Mouse (Mus musculus) cerebellum, adult 9-10 months (tissue): ENCODE measurements around the gene Fam78a.

Experiments
- DNase-seq: peaks from one replicate; pipeline ENCODE4 v3.0.0; 2022

Gene Fam78a

GRCm38 (mm10) chr2:32084111-32084871 is at the start of gene Fam78a:
TSS of gene Fam78a (minus strand) at chr2:32084857.
- DNase-seq: peak; percentile 55

DNA sequence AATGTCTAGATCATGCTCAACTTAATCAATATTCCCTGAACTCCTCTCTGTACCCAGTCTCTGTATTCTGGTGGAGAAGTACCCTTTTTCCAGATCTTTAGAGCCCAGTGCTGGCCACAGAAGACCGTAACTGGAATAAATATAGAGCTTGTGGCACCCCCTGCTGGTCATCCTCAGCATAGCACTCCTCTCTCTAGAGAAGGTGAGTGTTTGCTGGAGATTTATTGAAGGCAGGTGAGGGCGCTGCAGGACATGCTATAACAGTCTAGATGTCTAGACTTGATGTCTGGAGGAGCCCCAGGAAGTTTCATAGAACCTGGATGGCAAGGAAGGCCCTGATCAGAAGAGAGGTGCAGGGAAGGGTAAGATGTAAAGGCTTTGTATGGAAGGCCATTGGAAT is 49.4 kb upstream of the Fam78a start:
- peak; percentile 99 for DNase-seq

DNA sequence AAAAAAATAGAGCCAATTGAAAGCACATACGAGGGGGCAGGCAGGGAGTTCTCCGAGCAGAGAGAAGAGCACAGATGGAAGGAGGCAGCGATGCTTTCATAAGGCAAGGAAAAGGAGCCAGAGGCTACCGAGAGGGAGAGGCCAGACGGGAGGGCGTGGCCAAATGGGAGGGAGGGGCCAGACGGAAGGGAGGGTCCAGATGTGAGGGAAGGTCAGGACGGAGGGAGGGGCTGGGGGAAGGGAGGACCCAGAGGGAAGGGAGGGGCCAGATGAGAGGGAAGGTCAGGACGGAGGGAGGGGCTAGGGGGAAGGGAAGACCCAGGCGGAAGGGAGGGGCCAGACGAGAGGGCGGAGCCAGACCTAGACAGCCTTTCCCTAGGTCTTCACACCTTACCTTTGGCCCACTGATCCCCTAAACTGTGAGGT is 47.9 kb upstream of the Fam78a start:
- peak; percentile 49 for DNase-seq

DNA sequence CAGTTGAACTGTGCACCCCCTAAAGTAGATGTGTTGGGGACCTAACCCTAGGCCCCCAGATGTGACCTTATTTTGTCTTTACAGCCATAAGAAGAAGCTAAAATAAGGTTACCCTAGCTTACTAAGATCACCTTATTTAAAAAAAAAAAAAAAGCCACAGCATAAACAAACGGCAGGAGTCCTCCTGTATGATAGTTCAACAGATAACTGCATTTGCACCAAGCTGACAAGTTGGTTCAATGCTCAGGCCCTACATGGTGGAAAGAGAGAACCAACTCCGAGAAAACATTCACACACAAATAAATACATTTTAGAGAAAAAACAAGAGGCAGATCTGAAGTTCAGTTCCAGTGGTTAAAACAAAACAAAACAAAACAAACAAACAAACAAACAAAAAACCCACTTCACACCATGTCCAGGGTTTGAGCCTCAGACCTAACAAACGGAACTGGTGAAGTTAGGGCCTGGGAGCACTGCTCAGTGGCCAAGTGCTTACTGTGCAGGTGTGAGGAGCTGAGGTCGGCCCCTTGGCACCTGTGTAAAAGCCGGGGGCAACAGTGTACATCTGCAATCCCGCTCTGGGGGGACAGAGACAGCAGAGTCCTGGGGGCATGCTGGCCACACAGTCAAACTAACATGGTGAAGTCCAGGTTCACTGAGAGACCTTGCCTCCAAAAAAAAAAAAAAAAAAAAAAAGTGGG is 47.4 kb upstream of the Fam78a start:
- DNase-seq: peak; percentile 34

- peak; percentile 23 for DNase-seq
These were observed 46.7 kb upstream of the Fam78a start for GRCm38 (mm10) chr2:32131205-32131834.

DNA sequence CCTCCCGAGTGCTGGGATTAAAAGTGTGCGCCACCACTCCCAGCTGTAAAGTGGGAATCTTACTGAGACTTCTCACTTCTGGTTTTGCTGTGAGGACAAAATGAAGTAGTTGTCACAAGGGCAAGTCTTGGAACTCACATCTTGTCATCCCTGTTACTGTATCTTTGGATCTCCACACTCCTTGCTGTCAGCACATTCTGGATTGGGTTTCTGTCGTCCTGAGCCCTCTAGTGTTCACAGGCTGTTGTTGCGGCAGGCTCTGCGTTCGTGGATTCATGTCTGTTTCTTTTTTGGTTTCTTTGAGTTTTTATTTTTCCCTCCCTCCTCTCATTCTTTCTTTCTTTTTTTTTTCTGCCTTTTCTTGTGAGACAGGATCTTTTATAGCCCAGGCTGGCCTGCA is 45.8 kb upstream of the Fam78a start:
- DNase-seq: peak; percentile 71

DNA sequence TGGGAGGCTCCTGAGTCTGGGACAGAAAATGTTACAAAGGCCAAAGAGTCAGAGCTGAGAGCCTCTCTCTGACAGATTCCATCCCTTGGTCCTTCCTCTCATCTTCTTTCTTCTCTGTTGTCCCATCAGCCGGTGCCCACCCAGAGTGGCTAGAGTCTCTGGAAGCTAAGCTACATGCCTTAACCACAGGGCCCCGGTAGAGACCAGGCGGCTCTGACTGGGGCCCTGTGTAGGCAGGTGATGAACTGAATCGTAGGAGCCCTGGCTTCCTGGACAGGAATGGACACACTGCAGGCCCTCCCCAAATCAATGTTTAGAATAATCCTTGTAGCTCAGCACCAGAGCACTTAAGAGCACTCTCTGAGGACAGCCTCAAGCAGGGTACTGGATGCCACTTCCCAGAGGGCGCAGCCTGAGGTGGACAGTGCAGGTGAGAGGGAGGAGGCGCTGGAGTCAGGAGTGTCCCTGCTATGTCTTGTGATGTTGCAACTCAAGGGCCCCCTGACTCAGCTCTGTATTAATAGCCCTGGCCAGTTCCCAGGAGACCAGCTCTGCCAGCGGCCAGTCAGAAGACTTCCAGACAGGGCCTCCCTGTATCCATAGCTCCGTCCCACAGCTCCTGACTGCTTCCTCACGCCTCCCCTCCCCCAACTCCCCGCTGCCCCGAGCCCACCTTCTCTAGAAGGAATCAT is 44.9 kb upstream of the Fam78a start:
- DNase-seq: no peak

- DNase-seq: no peak
These were observed 43.8 kb upstream of the Fam78a start for GRCm38 (mm10) chr2:32128536-32128841.

- DNase-seq: no peak
These were observed 43.2 kb upstream of the Fam78a start for GRCm38 (mm10) chr2:32127653-32128535.

DNA sequence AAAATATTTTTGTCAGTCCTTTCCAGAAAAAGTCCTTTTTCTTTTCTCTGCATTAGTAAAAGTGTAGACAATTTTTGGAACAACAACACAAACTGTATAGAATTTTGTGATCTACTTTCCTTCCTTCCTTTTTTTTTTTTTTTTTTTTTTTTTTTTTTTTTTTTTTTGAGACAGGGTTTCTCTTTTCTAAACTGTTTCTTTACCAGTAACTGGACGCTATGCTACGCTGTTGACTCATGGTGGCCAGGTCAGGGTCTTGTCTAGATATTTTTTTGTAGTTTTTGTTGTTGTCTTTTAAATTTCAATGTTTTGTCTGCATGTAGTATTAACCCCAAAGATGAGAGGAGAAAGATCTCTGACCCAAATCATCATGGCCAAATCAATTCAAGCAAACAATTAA is 37.1 kb upstream of the Fam78a start:
- no peak for DNase-seq

DNA sequence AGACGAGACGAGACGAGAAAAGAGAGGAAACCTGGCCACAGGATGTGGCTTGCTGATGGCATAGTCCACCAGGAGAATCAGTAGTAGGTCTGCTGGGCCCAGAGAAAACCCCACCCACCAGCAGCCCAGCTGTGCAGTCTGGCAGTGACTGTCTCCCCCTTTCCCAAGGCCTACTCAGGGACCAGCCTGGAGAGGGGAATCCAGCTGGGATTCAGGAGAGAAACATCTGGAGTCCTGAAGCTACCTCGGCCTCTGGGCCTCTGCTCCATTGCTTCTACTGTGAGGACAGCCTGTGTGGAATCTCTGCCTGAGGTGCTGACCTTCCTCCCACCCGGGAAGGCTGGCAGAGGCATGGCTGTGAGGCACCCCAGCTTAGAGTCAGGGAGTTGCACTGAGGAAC is 36.5 kb upstream of the Fam78a start:
- DNase-seq: no peak

GRCm38 (mm10) chr2:32119802-32120750 is 35.4 kb upstream of the Fam78a start:
- no peak for DNase-seq

DNA sequence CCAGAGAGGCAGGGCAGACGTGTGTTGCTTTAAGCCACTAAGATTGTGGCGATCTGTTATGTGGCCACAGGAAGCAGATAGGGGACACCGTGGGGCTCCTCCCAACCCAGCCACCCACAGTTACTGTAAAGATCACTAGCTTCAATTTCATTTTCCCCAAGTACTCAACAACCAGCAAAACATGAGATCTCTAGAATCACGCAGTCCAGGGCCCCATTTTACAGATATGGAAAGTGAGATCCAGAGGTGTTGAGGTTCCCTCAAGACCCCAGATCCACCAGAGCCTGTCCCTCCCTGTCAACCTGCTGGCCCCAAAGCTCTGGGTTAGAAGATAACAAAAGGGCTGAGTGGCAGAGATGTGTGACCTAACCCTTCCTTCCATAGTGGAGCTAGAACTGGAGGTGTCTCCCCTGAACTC is 31.2 kb upstream of the Fam78a start:
- DNase-seq: no peak

GRCm38 (mm10) chr2:32112548-32112947 is 27.9 kb upstream of the Fam78a start:
- no peak for DNase-seq

DNA sequence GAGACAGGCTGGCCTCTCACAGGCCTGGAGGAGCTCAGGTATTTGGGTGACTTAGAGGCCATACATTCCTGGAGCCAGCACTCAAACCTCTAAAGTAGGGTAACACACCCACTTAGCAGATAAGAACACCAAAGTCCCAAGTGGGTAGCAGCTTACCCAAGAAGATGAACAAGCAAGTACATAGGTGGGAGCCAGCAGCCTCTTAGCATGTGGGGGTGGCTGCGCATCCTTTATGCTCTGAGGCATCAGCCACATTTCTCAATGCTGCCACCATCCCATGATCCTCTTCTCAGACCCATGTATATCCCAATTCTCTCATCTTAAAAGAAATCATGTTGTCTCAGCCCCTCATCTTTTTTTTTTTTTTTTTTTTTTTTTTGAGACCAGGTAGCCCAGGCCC is 26.6 kb upstream of the Fam78a start:
- no peak for DNase-seq

GRCm38 (mm10) chr2:32105930-32106329 is 21.3 kb upstream of the Fam78a start:
- DNase-seq: no peak

GRCm38 (mm10) chr2:32105117-32105913 is 20.7 kb upstream of the Fam78a start:
- DNase-seq: no peak

DNA sequence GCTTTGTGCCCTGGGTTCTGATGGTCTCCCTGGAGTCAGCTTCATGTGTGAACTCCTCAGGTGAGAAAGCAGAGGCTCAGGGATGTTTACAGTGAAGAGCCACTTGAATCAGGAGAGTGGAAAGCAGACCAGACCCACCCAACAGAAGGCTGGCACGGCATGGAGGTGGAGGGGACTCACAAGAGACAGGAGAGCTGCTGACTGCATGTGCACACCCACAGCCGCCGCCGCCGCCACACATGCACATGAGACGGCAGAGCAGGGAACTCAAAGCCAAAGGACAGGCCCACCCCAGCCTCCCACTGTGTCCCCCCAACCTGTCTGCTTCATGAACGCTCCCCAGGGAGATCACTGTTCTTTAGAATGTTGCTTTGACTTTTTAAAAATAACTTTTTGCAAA is 19.5 kb upstream of the Fam78a start:
- no peak for DNase-seq

GRCm38 (mm10) chr2:32103557-32103956 is 18.9 kb upstream of the Fam78a start:
- no peak for DNase-seq

- DNase-seq: no peak
These were observed 18.3 kb upstream of the Fam78a start for GRCm38 (mm10) chr2:32102944-32103343.

DNA sequence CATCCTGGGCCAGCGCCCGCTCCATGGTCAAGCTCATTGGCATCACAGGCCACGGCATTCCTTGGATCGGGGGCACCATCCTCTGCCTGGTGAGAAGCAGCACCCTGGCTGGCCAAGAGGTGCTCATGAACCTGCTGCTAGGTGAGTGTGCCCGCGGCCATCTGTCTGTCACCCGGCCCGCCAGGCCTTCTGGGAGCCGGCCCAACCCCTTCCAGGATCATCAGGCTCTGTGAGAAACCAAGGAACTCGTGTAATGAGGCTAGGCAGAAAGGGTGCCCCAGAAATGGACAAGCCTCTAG is 11.4 kb upstream of the Fam78a start:
- DNase-seq: peak; percentile 77
